Mouse (Mus musculus): Measurements from ENCODE around the gene Rbfox3.

DNA sequence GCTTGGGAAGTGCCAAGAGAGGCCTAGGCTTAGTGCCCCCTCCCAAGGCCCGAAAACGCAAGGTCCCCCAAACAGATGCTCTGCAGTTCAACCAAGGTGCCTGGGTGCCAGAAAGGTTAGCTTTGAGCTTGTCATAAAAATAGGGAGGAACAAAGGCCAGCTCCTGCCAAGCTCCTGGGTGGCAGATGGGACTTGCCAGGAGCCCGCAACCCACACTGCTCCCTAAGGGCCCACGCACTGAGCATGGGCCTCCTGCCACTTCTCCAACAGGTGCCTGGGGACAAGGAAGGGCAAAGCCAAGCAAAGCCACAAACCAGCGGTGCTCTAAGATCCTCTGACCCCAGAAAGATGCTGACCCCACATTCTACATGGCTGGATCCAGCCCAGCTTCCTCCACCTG is 70.4 kb downstream of the Rbfox3 start:
- no peak for TF ChIP-seq NRF1 (IDR thresholded peaks at IDR 0.05; ENCODE audit: low read depth, low read length)
- no peak for TF ChIP-seq EP300 (IDR thresholded peaks at IDR 0.05; ENCODE audit: low read length)
- no peak for TF ChIP-seq MYC (IDR thresholded peaks at IDR 0.05; ENCODE audit: low read depth, low read length)
- no peak for TF ChIP-seq CTCF (conservative IDR thresholded peaks at IDR 0.05 in 1 of 2, IDR thresholded peaks at IDR 0.05 in 1 of 2; ENCODE audit: low read depth in 2 of 2, low read length in 2 of 2)
- no peak for TF ChIP-seq KAT2A (IDR thresholded peaks at IDR 0.05; ENCODE audit: insufficient replicate concordance, low read length)
- no peak for TF ChIP-seq E2F4 (IDR thresholded peaks at IDR 0.05; ENCODE audit: insufficient replicate concordance, low read depth, low read length)
- TF ChIP-seq ZNF384 (IDR thresholded peaks at IDR 0.05; ENCODE audit: low read depth, low read length), result no peak
- no peak for TF ChIP-seq POLR2A (IDR thresholded peaks at IDR 0.05; ENCODE audit: low read depth, low read length)
- TF ChIP-seq ZKSCAN1 (IDR thresholded peaks at IDR 0.05; ENCODE audit: borderline replicate concordance, low read depth, low read length), result no peak

Data from CH12.LX (cell line).